37 mouse cellular contexts compared by ENCODE assay signal in genomic region chr19:29462462-29462861, GRCm38 (mm10). TPM values are rescaled to one million over a fixed set of nuclear protein-coding genes. Genes with fewer than 3 reads are reported as not detected.
DNase-seq lines count a peak whose midpoint lies in the region; ATAC-seq and TF ChIP-seq lines count a peak whose summit lies in the region.
"Had no signal": no experiment of that assay in that cellular context is flagged by ENCODE, and none has a peak within 500 bp of the region (broad histone marks: within the 10 kb centered on the region; RNA-seq: fewer than 3 reads in every experiment).

No protein-coding gene starts in this region.

- H3K27me3 ChIP-seq in liver, postnatal 0 days (ENCODE audit: insufficient read depth, low read length): no peaks in the 10 kb centered on the region
- H3K27me3 ChIP-seq: embryonic facial prominence, embryonic 12.5 days; forebrain, embryonic 15.5 days; kidney, embryonic 15.5 days; limb, embryonic 12.5 days; liver, embryonic 13.5 days; midbrain, embryonic 15.5 days; neural tube, embryonic 13.5 days; stomach, embryonic 15.5 days had no signal

- 37% methylated on average over 4 of the region's 4 CpGs for WGBS in liver, postnatal 0 days (ENCODE audit: insufficient replicate concordance)

- no peaks in the 10 kb centered on the region for H3K9me3 ChIP-seq in liver, postnatal 0 days (ENCODE audit: low read length)
- H3K9me3 ChIP-seq: embryonic facial prominence, embryonic 12.5 days; forebrain, embryonic 15.5 days; kidney, embryonic 15.5 days; liver, embryonic 13.5 days; midbrain, embryonic 10.5 days; midbrain, embryonic 15.5 days; neural tube, embryonic 13.5 days; stomach, embryonic 15.5 days had no signal

- no peak overlapping the region for H3K4me2 ChIP-seq in liver, postnatal 0 days (ENCODE audit: low read depth, low read length)
- H3K4me2 ChIP-seq: embryonic facial prominence, embryonic 12.5 days; forebrain, embryonic 15.5 days; kidney, embryonic 15.5 days; limb, embryonic 12.5 days; liver, embryonic 13.5 days; midbrain, embryonic 15.5 days; neural tube, embryonic 13.5 days; stomach, embryonic 15.5 days had no signal

- TF ChIP-seq EP300 in liver, postnatal 0 days (IDR thresholded peaks at IDR 0.05; ENCODE audit: low read depth): no peak

- intact Hi-C loops in left cerebral cortex, adult 2 months (cut with DNase I): no loop called here

- no peak for TF ChIP-seq CTCF in liver, postnatal 0 days (IDR thresholded peaks at IDR 0.05; ENCODE audit: low read depth)
- no peak for TF ChIP-seq CTCF in left cerebral cortex, adult 2 months (IDR thresholded peaks at IDR 0.05)

- no peaks in the 10 kb centered on the region for H3K4me1 ChIP-seq in liver, postnatal 0 days (ENCODE audit: insufficient read depth)
- H3K4me1 ChIP-seq: embryonic facial prominence, embryonic 12.5 days; forebrain, embryonic 15.5 days; kidney, embryonic 15.5 days; limb, embryonic 12.5 days; liver, embryonic 13.5 days; midbrain, embryonic 10.5 days; midbrain, embryonic 15.5 days; neural tube, embryonic 13.5 days; stomach, embryonic 15.5 days had no signal

- DNase-seq in liver, postnatal 0 days: no peak
- no peak for DNase-seq in liver
- DNase-seq in monocyte, adult 2 months (ENCODE audit: low read depth in 1 of 2, low spot score in 2 of 2): peak; percentile 48 to 51
- no peak for DNase-seq in heart, adult 9 months (ENCODE audit: low spot score in 2 of 2)
- no peak for DNase-seq in left cerebral cortex, adult 2 months (ENCODE audit: extremely low spot score in 1 of 2, low spot score in 2 of 2)
- DNase-seq: adrenal gland, postnatal 25 days; cerebellum, adult 2 months; cerebellum, postnatal 25 days; embryo, embryonic 11 days; gastrocnemius, postnatal 25 days; heart, adult 2 months; heart, postnatal 14 days; kidney, adult 18-20 months; kidney, postnatal 25 days; liver, embryonic 13.5 days; lung, adult 2 months; retina, postnatal 1 day; right cerebral cortex, postnatal 14 days; thymus, postnatal 14 days had no signal

- no peak overlapping the region; the same call in 1 of the 2 replicates for H3K27ac ChIP-seq in liver, postnatal 0 days (ENCODE audit: low read depth)
- no peak overlapping the region for H3K27ac ChIP-seq in left cerebral cortex, adult 2 months
- H3K27ac ChIP-seq: embryonic facial prominence, embryonic 12.5 days; forebrain, embryonic 15.5 days; heart, adult 2 months; kidney, embryonic 15.5 days; limb, embryonic 12.5 days; liver, embryonic 13.5 days; midbrain, embryonic 10.5 days; midbrain, embryonic 15.5 days; neural tube, embryonic 13.5 days; stomach, embryonic 15.5 days had no signal

- no peak overlapping the region for H3K4me3 ChIP-seq in liver, postnatal 0 days (ENCODE audit: low read depth, low read length)
- H3K4me3 ChIP-seq in left cerebral cortex, adult 2 months: no peak overlapping the region
- H3K4me3 ChIP-seq: embryonic facial prominence, embryonic 12.5 days; forebrain, embryonic 15.5 days; heart, adult 2 months; kidney, embryonic 15.5 days; limb, embryonic 12.5 days; liver, embryonic 13.5 days; midbrain, embryonic 10.5 days; midbrain, embryonic 15.5 days; myocyte; neural tube, embryonic 13.5 days; stomach, embryonic 15.5 days had no signal

- no peak overlapping the region for H3K9ac ChIP-seq in liver, postnatal 0 days (replicated peaks)
- H3K9ac ChIP-seq: embryonic facial prominence, embryonic 12.5 days; forebrain, embryonic 15.5 days; kidney, embryonic 15.5 days; limb, embryonic 12.5 days; liver, embryonic 13.5 days; midbrain, embryonic 15.5 days; neural tube, embryonic 13.5 days; stomach, embryonic 15.5 days had no signal

- H3K36me3 ChIP-seq in liver, postnatal 0 days (replicated peaks; ENCODE audit: insufficient read depth, low read length): no peaks in the 10 kb centered on the region
- H3K36me3 ChIP-seq: embryonic facial prominence, embryonic 12.5 days; forebrain, embryonic 15.5 days; kidney, embryonic 15.5 days; limb, embryonic 12.5 days; liver, embryonic 13.5 days; midbrain, embryonic 10.5 days; midbrain, embryonic 15.5 days; neural tube, embryonic 13.5 days; stomach, embryonic 15.5 days had no signal

- ATAC-seq in liver, postnatal 0 days: 0 out of 2 replicates have a peak, but pooled peaks have one; percentile 25
- ATAC-seq in granulocyte monocyte progenitor cell, adult 5-6 weeks (replicated peaks; ENCODE audit: poor library complexity, severe bottlenecking): peak; percentile 78
- ATAC-seq in cerebellum, adult (ENCODE audit: insufficient number of reproducible peaks, low FRiP score, low TSS enrichment): no peak
- ATAC-seq: forebrain, embryonic 15.5 days; hindbrain, embryonic 16.5 days; midbrain, embryonic 15.5 days had no signal

RNA-seq across cellular contexts. Expression of gene Pdcd1lg2, which starts 51.7 kb away (rescaled TPM):
- polyA plus RNA-seq in liver, postnatal 0 days (2015; fragmentation: Nextera tagmentation; extraction: Ambion mirVana): not detected in 2 replicates
- not detected in 2 replicates for total RNA-seq in granulocyte monocyte progenitor cell, adult 5-6 weeks (2014; fragmentation: Nextera tagmentation)
- not detected in 2 replicates for total RNA-seq in granulocyte monocyte progenitor cell, adult 5-6 weeks (2017)
- total RNA-seq in left cerebral cortex, adult 2 months (2021): under 1 TPM in 1 of 2 experiments, not detected in 1; 0.32 TPM
- total RNA-seq: adrenal gland, adult 18-20 months; adrenal gland, postnatal 25 days; gastrocnemius, adult 18-20 months; gastrocnemius, postnatal 25 days; heart, adult 2 months; heart, postnatal 14 days; layer of hippocampus, adult 18-20 months had no signal
- polyA plus RNA-seq: cerebellum, adult 2 months; forebrain, embryonic 15.5 days; heart, embryonic 14.5 days; hindbrain, embryonic 11.5 days; intestine, embryonic 14.5 days; kidney, embryonic 15.5 days; limb, embryonic 12.5 days; midbrain, embryonic 10.5 days; midbrain, embryonic 15.5 days; myocyte; neural tube, embryonic 13.5 days; stomach, embryonic 15.5 days had no signal

RNA-seq across cellular contexts. Expression of gene Ric1, which starts 59.6 kb away (rescaled TPM):
- 7.8 and 7.9 TPM in 2 replicates for polyA plus RNA-seq in liver, postnatal 0 days (2015; fragmentation: Nextera tagmentation; extraction: Ambion mirVana)
- total RNA-seq in granulocyte monocyte progenitor cell, adult 5-6 weeks (2014; fragmentation: Nextera tagmentation): 22.4 and 24.1 TPM in 2 replicates
- total RNA-seq in granulocyte monocyte progenitor cell, adult 5-6 weeks (2017): 17.5 and 18.9 TPM in 2 replicates
- 10 to 100 TPM; 36.4 to 36.8 TPM for total RNA-seq in left cerebral cortex, adult 2 months (2021)

Comparison
In these comparisons a context has a peak if more than half of its experiments do, and no peak if none do; other contexts are left out.
1. DNase-seq: peak in monocyte, adult 2 months (2 of 2); none in liver, postnatal 0 days (single experiment), liver (single experiment), heart, adult 9 months (0 of 2) and left cerebral cortex, adult 2 months (0 of 2).